Mouse (Mus musculus): ENCODE measurements around the gene Creb3l2.
A peak's percentile ranks its signal among the peaks of the same experiment; 100 is the strongest.

Gene Creb3l2

DNA sequence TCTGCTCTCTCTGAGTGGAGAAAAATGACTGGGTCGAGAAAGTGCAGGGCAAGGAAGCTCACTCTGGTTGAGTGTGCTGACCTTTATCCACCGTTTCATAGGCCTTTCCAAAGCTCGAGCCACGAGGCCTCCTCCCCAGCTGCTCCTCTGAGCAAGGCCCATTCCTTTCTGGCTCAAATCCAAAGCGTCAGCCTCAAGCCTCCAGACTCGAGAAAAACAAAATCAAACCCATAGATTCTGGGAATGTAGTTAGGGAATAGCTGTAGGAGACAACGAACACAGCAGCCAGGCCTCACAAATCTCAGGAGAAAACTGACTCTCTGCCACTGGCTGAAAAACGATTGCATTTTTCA, 115.4 kb downstream of the Creb3l2 start:
- DNase-seq (ENCODE audit: low read depth, low spot score), result no peak

DNA sequence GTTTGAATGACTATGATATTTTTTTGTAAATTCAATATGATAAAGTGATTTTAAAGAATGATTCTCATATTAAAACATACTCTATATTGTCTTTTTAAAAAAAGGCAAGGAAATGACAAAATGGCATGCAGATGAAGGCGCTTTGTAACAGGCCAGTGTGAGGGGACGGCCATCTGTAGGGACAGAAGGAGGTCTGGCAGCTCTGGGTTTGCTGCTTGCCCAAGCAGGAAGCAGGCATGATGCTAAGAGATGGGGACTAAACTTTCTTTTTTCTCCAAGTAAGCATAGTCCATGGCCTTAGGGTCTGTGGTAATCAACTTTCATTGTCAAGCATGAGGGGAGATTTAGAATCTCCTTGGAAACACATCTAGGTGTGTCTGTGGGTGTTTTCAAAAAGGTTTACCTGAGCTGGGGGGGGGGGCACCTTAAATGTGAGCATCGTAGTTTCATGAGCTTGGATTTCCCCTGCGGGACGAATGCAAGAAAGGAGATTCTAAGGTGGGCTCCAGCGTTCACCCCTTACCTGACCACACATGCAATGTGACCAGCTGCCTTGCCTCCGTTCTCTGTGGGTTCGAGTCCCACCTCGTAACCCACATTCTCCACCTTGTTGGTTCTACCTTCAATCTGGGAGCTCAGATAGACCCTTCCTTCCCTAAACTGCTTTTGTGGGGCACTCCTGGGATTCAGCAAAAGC, 115.9 kb downstream of the Creb3l2 start:
- no peak for DNase-seq (ENCODE audit: low read depth, low spot score)

DNA sequence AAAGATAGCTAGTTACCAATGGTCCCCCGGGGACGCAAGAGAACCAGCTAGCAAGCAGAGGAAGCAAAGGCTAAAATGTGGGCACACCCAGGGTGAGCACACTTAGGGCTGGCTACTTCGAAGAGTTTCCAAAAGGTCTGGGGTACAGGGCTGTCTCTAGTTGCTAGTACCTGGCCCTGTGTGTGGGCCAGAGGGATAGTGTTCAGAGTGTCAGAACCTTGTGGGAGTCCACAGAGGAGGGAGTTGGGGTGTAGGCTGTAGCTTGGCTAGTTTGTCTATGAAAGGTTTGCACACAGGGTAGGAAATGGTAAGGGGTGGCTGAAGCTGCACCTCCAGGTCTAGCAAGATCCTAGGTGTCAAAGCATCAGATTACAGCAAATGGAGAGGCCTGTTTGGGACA, 116.9 kb downstream of the Creb3l2 start:
- no peak for DNase-seq (ENCODE audit: low read depth, low spot score)

DNA sequence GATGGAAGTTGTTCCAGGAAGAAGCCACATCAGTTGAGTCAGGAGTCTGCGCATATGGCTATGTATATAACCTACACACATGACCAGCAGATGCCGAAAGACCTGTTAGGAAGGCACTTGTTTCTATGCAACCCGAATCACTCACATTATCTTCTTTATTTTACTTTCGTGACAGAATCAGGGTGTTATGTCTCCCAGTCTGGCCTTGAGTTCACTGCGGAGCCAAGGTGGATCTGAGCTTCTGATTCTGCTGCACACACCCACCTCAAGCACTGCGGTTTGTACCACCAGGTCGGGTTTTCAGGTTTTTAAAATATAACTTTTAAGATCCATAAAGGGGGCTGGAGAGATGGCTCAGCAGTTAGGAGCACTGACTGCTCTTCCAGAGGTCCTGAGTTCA, 119.3 kb downstream of the Creb3l2 start:
- DNase-seq (ENCODE audit: low read depth, low spot score), result no peak

DNA sequence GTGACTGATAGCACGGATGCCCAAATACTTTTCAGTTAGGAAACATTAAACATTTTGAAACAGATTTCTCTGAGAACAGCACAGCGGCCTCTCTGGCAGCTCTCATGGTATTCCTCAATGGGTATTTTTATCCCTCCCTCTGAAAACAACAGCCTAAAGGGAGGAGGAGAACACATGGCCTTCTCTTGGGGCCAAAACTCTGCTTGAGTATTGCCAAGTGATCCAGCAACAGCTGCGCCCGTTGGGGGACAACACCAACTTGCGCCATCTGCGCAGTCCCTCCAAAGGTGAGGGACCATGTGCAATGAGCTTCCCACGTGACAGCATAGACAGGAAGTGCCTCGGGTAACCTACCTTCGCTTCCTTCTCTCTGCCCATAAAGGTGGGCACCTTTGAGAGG, 119.9 kb downstream of the Creb3l2 start:
- no peak for DNase-seq (ENCODE audit: low read depth, low spot score)

DNA sequence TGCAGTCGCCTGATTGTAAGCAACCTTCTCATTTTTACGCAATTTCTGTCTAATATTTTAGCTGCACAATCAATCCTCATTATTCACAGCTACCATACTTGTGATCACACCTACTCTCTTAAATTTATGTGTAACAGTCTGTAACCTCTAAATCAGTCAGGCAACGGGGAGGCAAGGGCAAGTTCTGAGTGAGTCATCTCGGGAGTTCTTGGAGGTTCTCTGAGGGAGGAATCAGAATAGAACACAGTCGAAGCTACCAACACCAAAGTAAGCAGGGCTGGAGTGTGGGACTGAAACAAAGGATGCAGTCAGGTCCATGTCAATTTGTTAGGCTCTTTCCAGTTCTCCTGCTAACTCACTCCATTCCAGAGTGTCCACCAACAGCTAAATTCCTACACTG, 124.0 kb downstream of the Creb3l2 start:
- no peak for DNase-seq (ENCODE audit: low read depth, low spot score)

DNA sequence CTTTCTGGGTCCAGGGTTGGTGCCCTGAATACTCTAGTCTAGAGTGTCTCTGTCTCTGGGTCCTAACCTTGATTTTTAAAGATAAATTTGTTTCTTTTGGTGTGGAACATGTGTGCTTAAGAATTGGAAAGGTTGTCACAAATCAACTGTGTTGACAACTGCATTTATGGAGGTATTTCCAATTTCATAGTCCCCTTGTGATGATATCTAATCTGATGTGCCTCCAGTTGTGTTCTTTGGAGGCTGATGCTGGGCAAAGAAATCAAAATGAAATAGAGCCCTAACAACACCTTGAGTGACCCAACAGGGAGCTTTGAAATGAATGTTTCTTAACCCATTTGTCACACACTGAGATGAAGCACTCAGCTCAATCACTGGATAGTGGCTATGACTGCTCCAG, 126.5 kb downstream of the Creb3l2 start:
- no peak for DNase-seq (ENCODE audit: low read depth, low spot score)

DNA sequence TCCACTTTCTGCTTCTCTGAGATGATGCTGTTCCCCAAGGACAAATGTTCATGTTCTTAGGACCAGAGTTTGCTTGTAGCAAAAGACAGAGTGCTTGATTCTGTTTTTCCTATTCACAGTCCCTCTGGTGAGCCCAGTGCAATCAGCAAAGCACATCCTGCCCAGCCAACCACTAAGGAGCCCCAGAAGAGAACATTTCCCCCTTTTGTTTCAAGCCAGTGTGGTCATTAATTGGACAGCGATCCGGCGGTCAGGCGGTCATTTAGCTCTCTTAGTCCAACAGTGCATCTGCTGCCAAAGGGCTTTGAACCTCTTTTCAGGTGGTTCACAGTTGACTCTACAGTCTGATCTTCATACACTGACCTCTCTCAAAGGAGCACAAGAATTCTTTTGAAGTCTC, 131.3 kb downstream of the Creb3l2 start:
- no peak for DNase-seq (ENCODE audit: low read depth, low spot score)

DNA sequence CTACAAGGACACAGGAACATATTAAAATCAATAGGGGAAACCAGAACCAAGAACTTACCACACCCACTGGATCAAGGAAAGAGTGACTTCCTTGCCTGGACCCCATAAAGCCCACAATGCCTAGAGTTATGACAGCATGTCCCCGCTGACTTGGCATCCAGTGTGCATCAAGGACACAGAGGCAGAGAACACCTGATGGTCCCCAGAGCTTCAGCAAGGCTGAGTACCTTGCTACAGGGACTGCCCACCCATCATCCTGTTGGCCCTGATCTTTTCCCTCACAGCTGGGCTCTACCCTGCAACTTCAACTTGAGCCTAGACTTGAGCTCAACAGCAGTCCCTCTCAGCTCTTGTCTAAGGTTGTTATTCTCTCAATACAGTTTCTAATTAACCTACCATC, 135.3 kb downstream of the Creb3l2 start:
- no peak for DNase-seq (ENCODE audit: low read depth, low spot score)

DNA sequence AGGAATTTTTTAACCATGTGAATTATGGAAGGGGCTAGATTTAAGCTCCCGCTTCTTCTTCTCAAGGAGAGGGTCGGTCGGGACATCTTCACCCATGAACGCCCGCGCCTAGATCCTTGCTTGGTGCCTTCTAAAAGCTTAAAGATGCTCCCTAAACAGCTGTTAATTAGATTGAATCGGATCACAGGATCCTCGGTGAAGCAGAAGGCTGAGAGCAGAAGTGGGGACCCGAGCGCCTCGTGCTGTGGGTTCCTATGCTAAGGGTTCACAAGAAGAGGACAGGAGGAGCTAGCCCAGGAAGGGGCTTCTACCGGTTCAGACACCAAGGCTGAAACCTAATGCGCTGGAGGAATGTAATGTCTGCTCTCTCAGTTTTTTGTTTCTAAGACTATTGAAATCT, 141.5 kb downstream of the Creb3l2 start:
- no peak for DNase-seq (ENCODE audit: low read depth, low spot score)

DNA sequence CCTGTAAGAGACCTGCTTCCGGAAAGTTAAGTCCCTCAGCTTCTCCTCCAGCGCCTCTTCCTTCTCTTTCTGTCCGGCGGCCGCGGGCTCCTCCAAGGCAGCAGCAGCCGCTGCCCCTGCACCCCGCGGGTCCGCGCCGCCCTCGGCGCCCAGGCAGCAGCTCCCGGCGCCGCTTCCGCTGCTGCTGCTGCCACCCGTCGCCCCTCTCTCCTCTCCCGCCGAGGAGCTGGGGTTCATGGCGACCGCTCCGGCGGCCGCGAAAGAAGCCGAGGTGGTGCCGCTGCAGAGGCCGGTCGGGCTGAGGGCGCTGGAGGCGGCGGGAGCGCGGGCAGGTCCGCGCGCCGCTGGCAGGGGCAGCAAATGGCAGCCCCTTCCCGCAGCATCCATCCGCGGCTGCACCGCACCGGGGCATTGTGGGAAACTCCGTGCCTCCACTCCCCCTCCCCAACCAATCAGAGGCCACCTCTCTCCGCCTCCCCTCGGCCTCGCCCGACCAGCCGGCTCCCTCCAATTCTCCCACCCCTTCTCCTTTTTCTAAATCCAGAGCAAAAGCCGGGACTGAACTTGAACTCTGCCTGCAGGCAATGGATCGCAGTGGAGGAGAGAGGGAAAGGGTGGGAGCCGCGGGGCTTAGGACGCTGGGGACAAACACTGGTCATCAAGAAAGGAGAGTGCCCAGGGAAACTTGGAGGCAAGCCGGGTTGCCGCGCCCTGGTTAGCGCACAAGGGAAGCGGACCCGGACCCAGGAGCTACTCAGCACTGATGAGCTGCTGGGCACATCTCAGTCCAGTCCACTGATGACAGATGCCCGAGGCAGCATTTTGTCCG, 142.2 kb downstream of the Creb3l2 start, which contains the start of gene Dgki:
Dgki (minus strand) TSS at position 623 of the 829 bp plus-strand sequence.
- peak; percentile 41 for DNase-seq (ENCODE audit: low read depth, low spot score)

DNA sequence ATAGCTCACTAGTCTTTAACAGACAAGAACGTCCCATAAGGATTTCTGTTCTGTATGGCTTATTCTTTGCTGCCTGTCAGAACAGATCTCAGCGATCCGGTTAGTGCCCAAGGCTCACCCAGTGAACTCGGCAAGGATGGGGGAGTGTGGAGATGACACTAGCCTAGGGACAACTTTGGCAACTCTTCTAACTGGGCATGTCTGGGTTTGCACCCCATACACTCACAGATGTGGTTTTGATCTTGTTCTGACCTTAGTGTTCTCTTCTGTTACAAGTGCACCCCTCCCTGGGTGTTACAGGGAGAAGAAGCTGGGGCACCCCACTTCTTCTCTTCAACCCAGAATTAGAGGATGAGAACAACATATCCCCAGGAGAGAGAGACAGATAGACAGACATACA, 143.0 kb downstream of the Creb3l2 start:
- DNase-seq (ENCODE audit: low read depth, low spot score), result no peak

DNA sequence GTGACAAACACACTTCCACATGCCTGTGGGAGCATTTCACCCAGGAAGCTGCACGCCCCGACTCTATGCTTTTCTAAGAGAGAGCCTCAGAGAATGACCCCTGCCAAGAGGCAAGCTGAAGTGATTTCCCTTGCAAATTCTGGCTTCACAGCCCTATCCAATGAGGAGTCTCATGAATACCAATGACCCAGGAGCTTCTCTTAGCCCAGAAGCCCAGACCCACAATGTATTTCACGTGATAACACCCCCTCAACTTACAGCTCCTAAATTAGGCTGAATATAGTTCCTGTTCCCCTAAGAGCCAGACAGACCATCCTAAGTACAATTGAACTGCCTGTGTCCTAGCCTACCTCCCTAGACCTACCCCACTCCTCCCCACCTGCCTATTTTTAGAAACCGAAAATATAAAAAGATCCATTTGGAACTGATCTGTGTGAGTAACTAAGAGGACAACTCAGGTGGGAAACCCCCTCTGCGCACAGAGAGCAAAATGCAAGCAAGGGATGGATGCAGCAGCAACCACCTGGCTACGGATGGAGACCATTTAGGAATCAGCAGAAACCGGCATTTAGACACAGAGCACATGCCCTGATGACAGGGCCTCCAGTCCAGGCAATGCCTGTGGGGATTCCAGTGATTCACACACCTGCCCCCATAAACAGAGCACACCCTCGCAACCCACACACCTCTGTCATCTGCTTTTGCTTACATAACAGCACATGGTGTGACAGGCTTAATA, 144.0 kb downstream of the Creb3l2 start:
- DNase-seq (ENCODE audit: low read depth, low spot score), result no peak

DNA sequence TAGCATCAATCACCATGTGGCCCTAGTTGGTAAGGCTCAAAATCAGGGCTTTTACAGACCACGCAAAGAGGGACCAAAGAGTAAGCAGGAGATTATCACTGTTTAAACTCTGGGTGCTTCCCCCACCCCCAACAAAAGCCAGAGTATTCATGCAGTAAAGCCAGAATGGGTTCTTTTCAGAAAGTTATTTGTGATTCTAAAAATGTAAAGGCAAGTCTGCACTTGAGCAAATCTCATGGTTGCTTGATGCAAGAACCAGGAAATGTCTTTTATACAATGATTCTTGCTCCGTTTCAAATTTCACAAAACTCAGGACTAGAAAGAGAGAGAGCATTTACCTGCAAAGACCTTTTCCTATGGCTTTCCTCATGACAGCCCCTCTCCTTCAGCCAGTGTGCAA, 149.9 kb downstream of the Creb3l2 start:
- no peak for DNase-seq (ENCODE audit: low read depth, low spot score)

DNA sequence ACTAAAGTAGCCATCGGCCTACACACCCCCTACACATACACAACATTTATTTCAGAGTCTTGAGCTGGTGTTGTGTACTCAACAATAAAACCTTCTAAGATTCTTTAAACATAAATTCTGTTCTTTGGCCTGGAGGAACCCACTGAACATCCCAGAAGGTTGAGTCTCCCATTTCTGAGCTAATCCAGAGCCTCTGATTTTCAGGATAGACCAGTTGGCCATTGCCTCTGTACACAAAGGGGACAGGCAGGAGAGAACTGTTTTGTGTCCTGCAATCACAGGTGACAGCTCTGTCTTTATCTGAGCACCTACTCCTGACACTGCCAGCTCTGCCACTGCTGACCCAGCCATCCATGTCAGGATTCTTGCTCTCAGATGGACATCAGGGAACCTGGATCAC, 150.8 kb downstream of the Creb3l2 start:
- DNase-seq (ENCODE audit: low read depth, low spot score), result no peak

DNA sequence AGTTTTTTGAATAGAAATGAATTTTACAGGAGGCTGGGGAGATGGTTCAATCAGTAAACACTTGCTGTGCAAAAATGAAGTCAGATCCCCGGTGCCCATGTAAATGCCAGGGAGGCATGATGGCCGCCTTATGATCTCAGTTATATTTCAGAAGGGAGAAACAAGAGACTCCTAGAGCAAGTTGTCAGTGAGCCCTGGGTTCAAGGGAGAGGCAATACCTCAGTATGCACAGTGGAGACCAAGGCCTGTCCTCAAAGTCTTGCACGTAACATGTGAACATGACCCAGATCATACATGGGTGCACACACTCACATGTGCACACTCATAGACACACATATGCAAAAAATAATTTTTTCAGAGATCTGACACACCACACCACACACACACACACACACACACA, 151.3 kb downstream of the Creb3l2 start:
- DNase-seq (ENCODE audit: low read depth, low spot score), result no peak

DNA sequence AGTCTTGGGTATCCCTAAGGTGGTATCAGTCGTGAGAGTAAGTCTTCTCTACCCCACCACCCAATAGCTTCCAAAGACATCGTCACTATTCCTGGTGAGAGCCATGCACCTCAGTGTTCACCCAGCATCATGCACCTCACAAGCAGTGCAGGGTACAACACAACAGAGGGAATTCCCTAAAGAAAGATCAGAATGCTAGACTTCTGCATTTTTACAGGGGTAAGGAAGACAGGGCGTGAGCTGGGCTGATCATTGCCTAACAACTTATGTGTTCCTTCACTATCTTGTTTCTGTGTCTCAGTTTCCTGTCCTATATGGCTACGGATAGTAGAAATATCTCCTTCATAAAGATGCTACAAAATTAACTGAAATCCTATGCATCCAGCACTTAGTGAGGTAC, 155.8 kb downstream of the Creb3l2 start:
- DNase-seq (ENCODE audit: low read depth, low spot score), result no peak

DNA sequence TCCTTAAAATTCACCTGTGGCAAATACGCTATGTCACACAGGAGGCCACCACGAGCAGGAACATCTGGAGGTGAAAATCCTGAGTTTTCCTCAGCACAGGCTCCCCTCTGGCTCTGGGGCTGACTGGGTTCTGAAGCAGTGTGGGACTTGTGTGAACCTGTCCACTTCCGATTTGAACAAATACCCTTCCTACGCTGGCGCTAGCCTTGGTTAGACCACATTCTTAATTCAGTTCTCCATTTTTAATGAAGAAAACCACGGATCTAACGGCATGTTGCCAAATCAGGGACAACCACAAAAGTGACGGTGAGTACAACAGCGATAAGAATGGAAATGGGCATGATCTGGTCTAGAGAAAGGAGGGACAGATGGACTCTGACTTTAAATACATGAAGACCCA, 157.1 kb downstream of the Creb3l2 start:
- DNase-seq (ENCODE audit: low read depth, low spot score), result no peak

DNA sequence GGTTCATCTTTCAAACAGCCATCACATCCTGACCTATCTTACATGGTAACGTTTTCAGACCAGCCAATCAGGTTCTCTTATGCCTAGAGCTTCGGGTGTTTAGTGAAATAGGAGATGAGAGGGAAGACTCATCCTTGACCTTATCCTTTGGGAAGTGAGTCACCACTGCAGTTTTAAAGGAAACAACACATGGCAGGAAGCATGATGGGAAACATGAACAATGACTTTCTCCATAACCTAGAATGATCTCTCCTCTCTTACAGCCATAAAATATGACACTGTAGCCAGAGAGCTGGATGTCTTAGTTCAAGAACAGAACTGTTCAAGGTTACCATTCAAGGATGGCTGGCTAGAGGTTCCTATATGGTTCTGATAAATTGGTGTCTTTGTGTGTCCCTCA, 158.6 kb downstream of the Creb3l2 start:
- no peak for DNase-seq (ENCODE audit: low read depth, low spot score)

DNA sequence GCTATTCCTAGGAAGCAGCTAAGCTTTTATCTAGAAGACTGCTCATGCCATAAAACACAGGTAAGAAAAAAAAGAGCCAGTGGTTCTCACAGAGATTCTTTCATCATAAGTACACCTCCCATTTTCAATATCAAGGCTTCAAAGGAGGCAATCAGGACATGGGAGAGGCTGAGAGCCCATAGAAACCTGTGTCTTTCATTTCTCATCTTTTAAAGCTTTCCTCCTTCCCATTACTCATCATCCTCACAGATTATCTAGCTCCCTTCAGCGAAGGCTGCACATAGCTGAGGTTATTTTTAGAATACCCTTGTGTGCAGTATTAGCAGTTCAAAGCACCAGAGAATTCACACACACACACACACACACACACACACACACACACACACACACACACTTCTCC, 159.3 kb downstream of the Creb3l2 start:
- no peak for DNase-seq (ENCODE audit: low read depth, low spot score)

All from retina, postnatal 7 days (tissue).